29 mouse cellular contexts compared by ENCODE assay signal in the genomic region with DNA sequence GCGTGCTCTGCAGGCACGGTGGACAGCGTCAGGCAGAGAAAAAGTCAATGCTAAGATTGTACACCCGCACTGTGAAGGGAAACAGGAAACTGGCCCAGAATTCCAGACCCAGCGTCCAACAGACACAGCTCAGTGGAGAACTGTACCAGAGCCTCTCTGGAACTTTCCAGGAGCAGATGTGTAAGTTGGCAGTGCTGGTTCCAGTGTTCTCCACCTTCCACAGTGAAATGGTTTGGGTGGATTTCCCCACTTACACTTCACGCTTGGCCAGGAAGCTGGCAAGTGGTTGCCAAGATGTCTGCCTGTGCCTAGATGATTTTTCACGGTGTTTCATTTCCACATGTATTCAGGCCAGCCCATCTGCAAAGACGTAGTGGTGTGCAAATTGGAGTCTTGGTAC. TPM values are rescaled to one million over a fixed set of nuclear protein-coding genes. Genes with fewer than 3 reads are reported as not detected.
"Had no signal": no experiment of that assay in that cellular context is flagged by ENCODE, and none has a peak within 500 bp of the region (broad histone marks: within the 10 kb centered on the region; RNA-seq: fewer than 3 reads in every experiment).

No protein-coding gene starts in this region.

- DNase-seq: gastrocnemius, postnatal 14 days; heart, adult 18-20 months; heart, postnatal 10 days; heart, postnatal 4 days; kidney, adult 18-20 months; kidney, adult 8-10 months; kidney, postnatal 10 days; kidney, postnatal 25 days; kidney, postnatal 4 days; liver; liver, embryonic 13.5 days had no signal

- ATAC-seq: hindbrain, embryonic 16.5 days; inflammation-experienced regulatory T-cells, adult 6 months; intestine, embryonic 15.5 days; intestine, postnatal 0 days had no signal

RNA-seq across cellular contexts. Expression of a gene that starts 8.8 kb away (rescaled TPM):
- polyA plus RNA-seq: heart, embryonic 10.5 days; heart, embryonic 12.5 days; heart, embryonic 14.5 days; heart, embryonic 16.5 days; hindbrain, embryonic 10.5 days; hindbrain, embryonic 12.5 days; hindbrain, embryonic 14.5 days; hindbrain, embryonic 16.5 days; intestine, embryonic 15.5 days; intestine, postnatal 0 days; kidney, embryonic 14.5 days; kidney, embryonic 16.5 days; limb, embryonic 10.5 days; limb, embryonic 12.5 days; limb, embryonic 14.5 days; liver, embryonic 11.5 days; liver, embryonic 13.5 days; liver, embryonic 15.5 days had no signal

RNA-seq across cellular contexts. Expression of a gene that starts 32.8 kb away (rescaled TPM):
- polyA plus RNA-seq: inflammation-experienced regulatory T-cells, adult 6 months had no signal
